Mouse (Mus musculus): ENCODE measurements around the gene Cep112. TPM values are rescaled to one million over a fixed set of nuclear protein-coding genes. Genes with fewer than 3 reads are reported as not detected.

Gene Cep112
- total RNA-seq, 2 experiments from 2014 or later, result 8.3 to 12.8 TPM

- no peak for DNase-seq (ENCODE audit: low spot score in 2 of 2)
- intact Hi-C loops (cut with DNase I), result no loop called here
Observed at GRCm38 (mm10) chr11:108562076-108562475, 137.1 kb downstream of the Cep112 start.

GRCm38 (mm10) chr11:108586551-108587184 is 161.7 kb downstream of the Cep112 start:
- intact Hi-C loops (cut with DNase I), result no loop called here
- no peak for DNase-seq (ENCODE audit: low spot score in 2 of 2)

- intact Hi-C loops (cut with DNase I), result no loop called here
- no peak for DNase-seq (ENCODE audit: low spot score in 2 of 2)
Observed at GRCm38 (mm10) chr11:108593207-108593958, 168.4 kb downstream of the Cep112 start.

GRCm38 (mm10) chr11:108593959-108594579 is 169.1 kb downstream of the Cep112 start:
- DNase-seq (ENCODE audit: low spot score in 2 of 2), result no peak
- intact Hi-C loops (cut with DNase I), result no loop called here

- intact Hi-C loops (cut with DNase I), result no loop called here
- DNase-seq (ENCODE audit: low spot score in 2 of 2), result peak; percentile 12 to 24
Observed at GRCm38 (mm10) chr11:108605301-108605700, 180.3 kb downstream of the Cep112 start.

GRCm38 (mm10) chr11:108606036-108606435 is 181.0 kb downstream of the Cep112 start:
- DNase-seq (ENCODE audit: low spot score in 2 of 2), result no peak
- intact Hi-C loops (cut with DNase I), result no loop called here

- intact Hi-C loops (cut with DNase I), result no loop called here
- no peak for DNase-seq (ENCODE audit: low spot score in 2 of 2)
Observed at GRCm38 (mm10) chr11:108606836-108607235, 181.8 kb downstream of the Cep112 start.

GRCm38 (mm10) chr11:108620628-108621433 is 195.8 kb downstream of the Cep112 start:
- intact Hi-C loops (cut with DNase I), result no loop called here
- DNase-seq (ENCODE audit: low spot score in 2 of 2), result no peak

GRCm38 (mm10) chr11:108621434-108621901 is 196.5 kb downstream of the Cep112 start:
- no peak for DNase-seq (ENCODE audit: low spot score in 2 of 2)
- intact Hi-C loops (cut with DNase I), result no loop called here

GRCm38 (mm10) chr11:108625546-108626232 is 200.7 kb downstream of the Cep112 start:
- intact Hi-C loops (cut with DNase I), result no loop called here
- no peak for DNase-seq (ENCODE audit: low spot score in 2 of 2)

GRCm38 (mm10) chr11:108637780-108638179 is 212.8 kb downstream of the Cep112 start:
- no peak for DNase-seq (ENCODE audit: low spot score in 2 of 2)
- intact Hi-C loops (cut with DNase I), result no loop called here

GRCm38 (mm10) chr11:108655574-108655973 is 230.6 kb downstream of the Cep112 start:
- intact Hi-C loops (cut with DNase I), result no loop called here
- no peak for DNase-seq (ENCODE audit: low spot score in 2 of 2)

- intact Hi-C loops (cut with DNase I), result no loop called here
- DNase-seq (ENCODE audit: low spot score in 2 of 2), result no peak
Observed at GRCm38 (mm10) chr11:108682014-108682413, 257.0 kb downstream of the Cep112 start.

GRCm38 (mm10) chr11:108696563-108696962 is 271.6 kb downstream of the Cep112 start:
- no peak for DNase-seq (ENCODE audit: low spot score in 2 of 2)
- intact Hi-C loops (cut with DNase I), result no loop called here

- intact Hi-C loops (cut with DNase I), result no loop called here
- no peak for DNase-seq (ENCODE audit: low spot score in 2 of 2)
Observed at GRCm38 (mm10) chr11:108752301-108752700, 327.3 kb downstream of the Cep112 start.

GRCm38 (mm10) chr11:108752765-108753164 is 327.8 kb downstream of the Cep112 start:
- DNase-seq (ENCODE audit: low spot score in 2 of 2), result no peak

GRCm38 (mm10) chr11:108753361-108754240 is 328.6 kb downstream of the Cep112 start:
- DNase-seq (ENCODE audit: low spot score in 2 of 2), result no peak
- intact Hi-C loops (cut with DNase I), result no loop called here

More at GRCm38 (mm10) chr11:108752765-108753164, 327.8 kb downstream of the Cep112 start:
- intact Hi-C loops (cut with DNase I), result no loop called here

- DNase-seq (ENCODE audit: low spot score in 2 of 2), result no peak
- intact Hi-C loops (cut with DNase I), result no loop called here
Observed at GRCm38 (mm10) chr11:108757211-108757610, 332.2 kb downstream of the Cep112 start.

Measured in left cerebral cortex, postnatal 36 days (tissue).